Mouse (Mus musculus) MEL (cell line): ENCODE measurements around the gene Sfmbt2.

ENCODE experiments used
- CHD1 ChIP-seq: IDR thresholded peaks from 2 replicates; pipeline ENCODE4 v1.6.1; 2012; ENCODE audit warnings: low read depth, mild to moderate bottlenecking, inconsistent platforms, low read length, improper control_type of control experiment
- CHD2 ChIP-seq: IDR thresholded peaks from 2 replicates; pipeline ENCODE4 v1.6.1; 2011; ENCODE audit warnings: low read length, improper control_type of control experiment
- E2F4 ChIP-seq: IDR thresholded peaks from 2 replicates; pipeline ENCODE4 v1.6.1; 2011; ENCODE audit warnings: low read depth, low read length, improper control_type of control experiment, borderline replicate concordance
- MAFK ChIP-seq: IDR thresholded peaks from 2 replicates; pipeline ENCODE4 v1.6.1; 2011; ENCODE audit warnings: low read depth, mild to moderate bottlenecking, low read length, improper control_type of control experiment, borderline replicate concordance
- MYC ChIP-seq: IDR thresholded peaks from 2 replicates; pipeline ENCODE4 v1.6.1; 2011; ENCODE audit warnings: low read depth, mild to moderate bottlenecking, low read length, improper control_type of control experiment, moderate library complexity
- NRF1 ChIP-seq: IDR thresholded peaks from 2 replicates; pipeline ENCODE4 v1.6.1; 2014; ENCODE audit warnings: low read depth, mild to moderate bottlenecking, inconsistent platforms, low read length, improper control_type of control experiment, moderate library complexity; ENCODE audit not compliant: poor library complexity, insufficient read depth, severe bottlenecking
- POLR2A ChIP-seq, 2 experiments: IDR thresholded peaks; 2 replicates each; pipeline ENCODE4 v1.6.1; 2011 to 2012; ENCODE audit warnings: low read length in 2 of 2, mild to moderate bottlenecking in 2 of 2, control low read depth in 1 of 2, improper control_type of control experiment in 1 of 2, low read depth in 1 of 2, moderate library complexity in 1 of 2; ENCODE audit not compliant: control insufficient read depth in 1 of 2, insufficient read depth in 1 of 2, poor library complexity in 1 of 2
- SMC3 ChIP-seq: IDR thresholded peaks from 2 replicates; pipeline ENCODE4 v1.6.1; 2011; ENCODE audit warnings: low read depth, low read length, improper control_type of control experiment
- USF1 ChIP-seq: IDR thresholded peaks from 2 replicates; pipeline ENCODE4 v1.6.1; 2014; ENCODE audit warnings: low read depth, mild to moderate bottlenecking, inconsistent platforms, low read length, improper control_type of control experiment, moderate library complexity

GRCm38 (mm10) chr2:10541762-10542161, 171.5 kb downstream of the Sfmbt2 start:
- TF ChIP-seq USF1: no peak
- no peak for TF ChIP-seq MAFK
- TF ChIP-seq NRF1: no peak
- TF ChIP-seq POLR2A (IDR thresholded peaks at IDR 0.05; ENCODE audit: control insufficient read depth in 1 of 2, insufficient read depth in 1 of 2, low read depth in 1 of 2, low read length in 2 of 2, poor library complexity in 1 of 2): no peak
- no peak for TF ChIP-seq SMC3
- no peak for TF ChIP-seq CHD1
- no peak for TF ChIP-seq MYC
- no peak for TF ChIP-seq E2F4
- TF ChIP-seq CHD2: no peak
